Mouse (Mus musculus): ENCODE results near the gene Cfap36. TPM values are rescaled to one million over a fixed set of nuclear protein-coding genes. Genes with fewer than 3 reads are reported as not detected.

Gene Cfap36
- polyA plus RNA-seq (2012) = 19.5 and 32.2 TPM in 2 replicates

GRCm38 (mm10) chr11:29246883-29247650 lies at the start of gene Cfap36:
TSS of gene Cfap36 (minus strand) at chr11:29247409.
- no peak for TF ChIP-seq GATA1 (IDR thresholded peaks at IDR 0.05; ENCODE audit: low read length)

- TF ChIP-seq GATA1 (IDR thresholded peaks at IDR 0.05; ENCODE audit: low read length) = no peak
These were observed 40.1 kb upstream of the Cfap36 start for GRCm38 (mm10) chr11:29287305-29287704.

- no peak for TF ChIP-seq GATA1 (IDR thresholded peaks at IDR 0.05; ENCODE audit: low read length)
These were observed 38.8 kb upstream of the Cfap36 start for GRCm38 (mm10) chr11:29286040-29286439.

- TF ChIP-seq GATA1 (IDR thresholded peaks at IDR 0.05; ENCODE audit: low read length) = no peak
These were observed 27.5 kb upstream of the Cfap36 start for GRCm38 (mm10) chr11:29274758-29275157.

GRCm38 (mm10) chr11:29267824-29268223 lies 20.6 kb upstream of the Cfap36 start:
- no peak for TF ChIP-seq GATA1 (IDR thresholded peaks at IDR 0.05; ENCODE audit: low read length)

GRCm38 (mm10) chr11:29254643-29255042 lies 7.4 kb upstream of the Cfap36 start:
- no peak for TF ChIP-seq GATA1 (IDR thresholded peaks at IDR 0.05; ENCODE audit: low read length)

GRCm38 (mm10) chr11:29248386-29248785 lies 1.2 kb upstream of the Cfap36 start:
- TF ChIP-seq GATA1 (IDR thresholded peaks at IDR 0.05; ENCODE audit: low read length) = no peak

GRCm38 (mm10) chr11:29247725-29248124 lies 516 bp upstream of the Cfap36 start:
- no peak for TF ChIP-seq GATA1 (IDR thresholded peaks at IDR 0.05; ENCODE audit: low read length)

GRCm38 (mm10) chr11:29245988-29246387 lies 1.2 kb downstream of the Cfap36 start:
- no peak for TF ChIP-seq GATA1 (IDR thresholded peaks at IDR 0.05; ENCODE audit: low read length)

GRCm38 (mm10) chr11:29241961-29242360 lies 5.2 kb downstream of the Cfap36 start:
- TF ChIP-seq GATA1 (IDR thresholded peaks at IDR 0.05; ENCODE audit: low read length) = no peak

GRCm38 (mm10) chr11:29239353-29239752 lies 7.9 kb downstream of the Cfap36 start:
- TF ChIP-seq GATA1 (IDR thresholded peaks at IDR 0.05; ENCODE audit: low read length) = no peak

GRCm38 (mm10) chr11:29238551-29238950 lies 8.7 kb downstream of the Cfap36 start:
- no peak for TF ChIP-seq GATA1 (IDR thresholded peaks at IDR 0.05; ENCODE audit: low read length)

- TF ChIP-seq GATA1 (IDR thresholded peaks at IDR 0.05; ENCODE audit: low read length) = no peak
These were observed 9.2 kb downstream of the Cfap36 start for GRCm38 (mm10) chr11:29238047-29238446.

- no peak for TF ChIP-seq GATA1 (IDR thresholded peaks at IDR 0.05; ENCODE audit: low read length)
These were observed 9.8 kb downstream of the Cfap36 start for GRCm38 (mm10) chr11:29237364-29237763.

GRCm38 (mm10) chr11:29233569-29233968 lies 13.6 kb downstream of the Cfap36 start:
- no peak for TF ChIP-seq GATA1 (IDR thresholded peaks at IDR 0.05; ENCODE audit: low read length)

GRCm38 (mm10) chr11:29228957-29229356 lies 18.3 kb downstream of the Cfap36 start:
- TF ChIP-seq GATA1 (IDR thresholded peaks at IDR 0.05; ENCODE audit: low read length) = no peak

GRCm38 (mm10) chr11:29224754-29225153 lies 22.5 kb downstream of the Cfap36 start:
- no peak for TF ChIP-seq GATA1 (IDR thresholded peaks at IDR 0.05; ENCODE audit: low read length)

Data from G1E-ER4 (cell line).